Mouse (Mus musculus) CH12.LX (cell line): ENCODE measurements around the gene Mvd.

Source experiments
- POLR2A ChIP-seq: IDR thresholded peaks from 2 replicates; pipeline ENCODE4 v1.6.1; 2011; ENCODE audit warnings: low read depth, mild to moderate bottlenecking, improper control_type of control experiment, low read length
- TBP ChIP-seq: conservative IDR thresholded peaks from 2 replicates; pipeline ENCODE4 v1.6.1; 2011; ENCODE audit warnings: low read depth, low read length, improper control_type of control experiment

GRCm38 (mm10) chr8:122414311-122414710 is 28.9 kb downstream of the Mvd start:
- no peak for TF ChIP-seq POLR2A
- TF ChIP-seq TBP: no peak
